Mouse (Mus musculus): ENCODE data around the gene Tsfm.

GRCm38 (mm10) chr10:127030336-127031296 is at the start of gene Tsfm:
- TF ChIP-seq POLR2A (IDR thresholded peaks at IDR 0.05; ENCODE audit: borderline replicate concordance, insufficient read depth, low read length) (peak; percentile 78), CTCF (IDR thresholded peaks at IDR 0.05; ENCODE audit: borderline replicate concordance, insufficient read depth, low read depth, low read length) (peak; percentile 97)
